Mouse (Mus musculus): ENCODE data around the gene Sdc3. TPM values are rescaled to one million over a fixed set of nuclear protein-coding genes. Genes with fewer than 3 reads are reported as not detected.
A peak's percentile ranks its signal among the peaks of the same experiment; 100 is the strongest.

Gene Sdc3
- polyA plus RNA-seq, 1 experiment from 2014 or later, result 19.0 TPM

GRCm38 (mm10) chr4:130798416-130798815, 6.1 kb downstream of the Sdc3 start:
- DNase-seq (ENCODE audit: low spot score), result no peak
- Histone ChIP-seq H3K9me3 (no peaks in the 10 kb centered on the region), H3K27ac (peak overlapping the region; percentile 78), H3K4me3 (no peak overlapping the region), H3K4me1 (peaks cover 73% of the 10 kb centered on the region), H3K27me3 (ENCODE audit: insufficient read depth, poor library complexity, severe bottlenecking) (peaks cover 19% of the 10 kb centered on the region), H3K36me3 (no peaks in the 10 kb centered on the region)
- 60% methylated on average over 1 of the region's 1 CpGs for WGBS

- Histone ChIP-seq H3K9me3 (no peaks in the 10 kb centered on the region), H3K36me3 (no peaks in the 10 kb centered on the region), H3K4me1 (peaks cover 77% of the 10 kb centered on the region), H3K27me3 (ENCODE audit: insufficient read depth, poor library complexity, severe bottlenecking) (peaks cover 18% of the 10 kb centered on the region), H3K4me3 (no peak overlapping the region), H3K27ac (no peak overlapping the region; the same call in 1 of the 2 replicates)
- no peak for DNase-seq (ENCODE audit: low spot score)
- WGBS, result 50% methylated on average over 4 of the region's 4 CpGs
These were observed 6.8 kb downstream of the Sdc3 start for GRCm38 (mm10) chr4:130799118-130799517.

GRCm38 (mm10) chr4:130799582-130799981, 7.2 kb downstream of the Sdc3 start:
- no peak for DNase-seq (ENCODE audit: low spot score)
- H3K4me3 ChIP-seq, result no peak overlapping the region
- no peaks in the 10 kb centered on the region for H3K36me3 ChIP-seq
- no peaks in the 10 kb centered on the region for H3K9me3 ChIP-seq
- peaks cover 72% of the 10 kb centered on the region for H3K4me1 ChIP-seq
- WGBS, result 62% methylated on average over 5 of the region's 5 CpGs
- H3K27ac ChIP-seq, result no peak overlapping the region; the same call in 1 of the 2 replicates
- H3K27me3 ChIP-seq (ENCODE audit: insufficient read depth, poor library complexity, severe bottlenecking), result peaks cover 14% of the 10 kb centered on the region

GRCm38 (mm10) chr4:130800147-130800546, 7.8 kb downstream of the Sdc3 start:
- no peak overlapping the region for H3K4me3 ChIP-seq
- no peak overlapping the region for H3K27ac ChIP-seq
- no peak for DNase-seq (ENCODE audit: low spot score)
- H3K36me3 ChIP-seq, result no peaks in the 10 kb centered on the region
- H3K4me1 ChIP-seq, result peaks cover 76% of the 10 kb centered on the region
- WGBS, result 71% methylated on average over 6 of the region's 6 CpGs
- peaks cover 11% of the 10 kb centered on the region for H3K27me3 ChIP-seq (ENCODE audit: insufficient read depth, poor library complexity, severe bottlenecking)
- no peaks in the 10 kb centered on the region for H3K9me3 ChIP-seq

- Histone ChIP-seq H3K27ac (no peak overlapping the region), H3K36me3 (no peaks in the 10 kb centered on the region), H3K4me3 (no peak overlapping the region), H3K27me3 (ENCODE audit: insufficient read depth, poor library complexity, severe bottlenecking) (0 out of 2 replicates have a peak, but pooled peaks cover 6% of the 10 kb centered on the region), H3K4me1 (peaks cover 76% of the 10 kb centered on the region), H3K9me3 (no peaks in the 10 kb centered on the region)
- no peak for DNase-seq (ENCODE audit: low spot score)
- 86% methylated on average over 5 of the region's 5 CpGs for WGBS
These were observed 8.9 kb downstream of the Sdc3 start for GRCm38 (mm10) chr4:130801198-130801597.

GRCm38 (mm10) chr4:130801624-130802329, 9.4 kb downstream of the Sdc3 start:
- Histone ChIP-seq H3K27me3 (ENCODE audit: insufficient read depth, poor library complexity, severe bottlenecking) (0 out of 2 replicates have a peak, but pooled peaks cover 5% of the 10 kb centered on the region), H3K9me3 (no peaks in the 10 kb centered on the region), H3K36me3 (no peaks in the 10 kb centered on the region), H3K4me1 (peaks cover 76% of the 10 kb centered on the region), H3K4me3 (no peak overlapping the region), H3K27ac (no peak overlapping the region)
- 58% methylated on average over 10 of the region's 10 CpGs for WGBS
- DNase-seq (ENCODE audit: low spot score), result no peak

- no peak for DNase-seq (ENCODE audit: low spot score)
- WGBS, result 73% methylated on average over 2 of the region's 2 CpGs
- H3K4me1 ChIP-seq, result peaks cover 58% of the 10 kb centered on the region
- H3K4me3 ChIP-seq, result no peak overlapping the region
- peak overlapping the region; percentile 23; the same call in 1 of the 2 replicates for H3K27ac ChIP-seq
- no peaks in the 10 kb centered on the region for H3K9me3 ChIP-seq
- no peaks in the 10 kb centered on the region for H3K27me3 ChIP-seq (ENCODE audit: insufficient read depth, poor library complexity, severe bottlenecking)
- H3K36me3 ChIP-seq, result no peaks in the 10 kb centered on the region
These were observed 11.3 kb downstream of the Sdc3 start for GRCm38 (mm10) chr4:130803591-130803990.

- H3K4me1 ChIP-seq, result peaks cover 51% of the 10 kb centered on the region
- 48% methylated on average over 2 of the region's 2 CpGs for WGBS
- DNase-seq (ENCODE audit: low spot score), result no peak
- no peak overlapping the region for H3K27ac ChIP-seq
- no peaks in the 10 kb centered on the region for H3K36me3 ChIP-seq
- H3K9me3 ChIP-seq, result no peaks in the 10 kb centered on the region
- H3K27me3 ChIP-seq (ENCODE audit: insufficient read depth, poor library complexity, severe bottlenecking), result no peaks in the 10 kb centered on the region
- no peak overlapping the region for H3K4me3 ChIP-seq
These were observed 12.0 kb downstream of the Sdc3 start for GRCm38 (mm10) chr4:130804292-130804691.

- Histone ChIP-seq H3K4me1 (peaks cover 45% of the 10 kb centered on the region), H3K9me3 (no peaks in the 10 kb centered on the region), H3K27ac (no peak overlapping the region), H3K4me3 (no peak overlapping the region), H3K36me3 (no peaks in the 10 kb centered on the region), H3K27me3 (ENCODE audit: insufficient read depth, poor library complexity, severe bottlenecking) (no peaks in the 10 kb centered on the region)
- WGBS, result 88% methylated on average over 7 of the region's 7 CpGs
- no peak for DNase-seq (ENCODE audit: low spot score)
These were observed 12.5 kb downstream of the Sdc3 start for GRCm38 (mm10) chr4:130804771-130805361.

GRCm38 (mm10) chr4:130805746-130806145, 13.4 kb downstream of the Sdc3 start:
- WGBS, result 87% methylated on average over 7 of the region's 7 CpGs
- DNase-seq (ENCODE audit: low spot score), result no peak
- no peak overlapping the region for H3K27ac ChIP-seq
- H3K9me3 ChIP-seq, result no peaks in the 10 kb centered on the region
- no peaks in the 10 kb centered on the region for H3K27me3 ChIP-seq (ENCODE audit: insufficient read depth, poor library complexity, severe bottlenecking)
- H3K4me1 ChIP-seq, result peaks cover 42% of the 10 kb centered on the region
- H3K36me3 ChIP-seq, result no peaks in the 10 kb centered on the region
- H3K4me3 ChIP-seq, result no peak overlapping the region

GRCm38 (mm10) chr4:130806746-130807145, 14.4 kb downstream of the Sdc3 start:
- Histone ChIP-seq H3K4me1 (peaks cover 43% of the 10 kb centered on the region), H3K4me3 (no peak overlapping the region), H3K27me3 (ENCODE audit: insufficient read depth, poor library complexity, severe bottlenecking) (peaks cover 4% of the 10 kb centered on the region), H3K27ac (no peak overlapping the region), H3K36me3 (no peaks in the 10 kb centered on the region), H3K9me3 (no peaks in the 10 kb centered on the region)
- WGBS, result 89% methylated on average over 9 of the region's 9 CpGs
- no peak for DNase-seq (ENCODE audit: low spot score)

- Histone ChIP-seq H3K27me3 (ENCODE audit: insufficient read depth, poor library complexity, severe bottlenecking) (peaks cover 5% of the 10 kb centered on the region), H3K4me3 (no peak overlapping the region), H3K9me3 (no peaks in the 10 kb centered on the region), H3K36me3 (no peaks in the 10 kb centered on the region), H3K27ac (no peak overlapping the region), H3K4me1 (peaks cover 22% of the 10 kb centered on the region)
- WGBS, result 75% methylated on average over 5 of the region's 5 CpGs
- DNase-seq (ENCODE audit: low spot score), result no peak
These were observed 17.4 kb downstream of the Sdc3 start for GRCm38 (mm10) chr4:130809784-130810183.

GRCm38 (mm10) chr4:130810845-130811244, 18.5 kb downstream of the Sdc3 start:
- Histone ChIP-seq H3K4me3 (no peak overlapping the region), H3K9me3 (no peaks in the 10 kb centered on the region), H3K27me3 (ENCODE audit: insufficient read depth, poor library complexity, severe bottlenecking) (peaks cover 5% of the 10 kb centered on the region), H3K4me1 (peaks cover 23% of the 10 kb centered on the region), H3K27ac (no peak overlapping the region), H3K36me3 (no peaks in the 10 kb centered on the region)
- no peak for DNase-seq (ENCODE audit: low spot score)
- 43% methylated on average over 3 of the region's 3 CpGs for WGBS
